Mouse (Mus musculus): ENCODE measurements around the gene Xpot.

The Xpot gene

DNA sequence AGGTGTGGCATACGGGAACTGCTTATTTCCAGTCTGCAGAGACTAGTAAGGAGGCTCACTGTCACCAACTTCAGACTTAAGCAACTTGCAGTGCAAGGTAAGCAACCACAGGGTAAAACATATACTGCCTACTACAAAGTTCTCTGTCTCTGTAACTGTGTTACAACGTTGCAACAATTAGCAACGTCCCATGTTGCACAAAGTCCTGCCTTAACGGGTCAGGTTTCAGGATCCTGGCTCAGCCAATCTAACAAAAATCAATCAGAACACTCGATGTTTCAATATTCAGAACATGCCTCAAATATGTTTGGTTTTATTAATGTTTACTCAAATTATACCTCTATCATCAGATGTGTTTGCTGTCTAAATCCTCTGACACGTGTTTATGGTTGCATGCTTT lies 3.7 kb downstream of the Xpot start:
- no peak for DNase-seq (ENCODE audit: low read depth)

DNA sequence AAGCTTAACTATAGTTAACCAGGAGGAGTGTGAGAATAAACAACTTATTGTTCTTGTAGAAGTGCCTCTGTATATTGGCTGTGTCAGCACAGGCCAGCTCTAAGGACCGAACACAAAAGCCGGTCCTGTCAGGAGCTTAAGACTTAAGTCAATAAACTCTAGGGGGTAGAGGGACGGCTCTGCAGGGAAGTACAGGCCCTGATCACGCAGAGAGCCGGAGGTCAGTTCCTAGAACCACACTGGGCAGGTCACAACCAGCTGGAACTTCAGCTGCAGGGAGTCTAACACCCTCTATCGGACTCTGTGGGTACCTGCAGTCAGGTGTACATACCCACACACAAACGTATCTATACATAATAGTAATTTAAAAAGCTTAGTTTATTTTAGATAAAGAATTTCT lies 10.2 kb downstream of the Xpot start:
- DNase-seq (ENCODE audit: low read depth) = no peak

DNA sequence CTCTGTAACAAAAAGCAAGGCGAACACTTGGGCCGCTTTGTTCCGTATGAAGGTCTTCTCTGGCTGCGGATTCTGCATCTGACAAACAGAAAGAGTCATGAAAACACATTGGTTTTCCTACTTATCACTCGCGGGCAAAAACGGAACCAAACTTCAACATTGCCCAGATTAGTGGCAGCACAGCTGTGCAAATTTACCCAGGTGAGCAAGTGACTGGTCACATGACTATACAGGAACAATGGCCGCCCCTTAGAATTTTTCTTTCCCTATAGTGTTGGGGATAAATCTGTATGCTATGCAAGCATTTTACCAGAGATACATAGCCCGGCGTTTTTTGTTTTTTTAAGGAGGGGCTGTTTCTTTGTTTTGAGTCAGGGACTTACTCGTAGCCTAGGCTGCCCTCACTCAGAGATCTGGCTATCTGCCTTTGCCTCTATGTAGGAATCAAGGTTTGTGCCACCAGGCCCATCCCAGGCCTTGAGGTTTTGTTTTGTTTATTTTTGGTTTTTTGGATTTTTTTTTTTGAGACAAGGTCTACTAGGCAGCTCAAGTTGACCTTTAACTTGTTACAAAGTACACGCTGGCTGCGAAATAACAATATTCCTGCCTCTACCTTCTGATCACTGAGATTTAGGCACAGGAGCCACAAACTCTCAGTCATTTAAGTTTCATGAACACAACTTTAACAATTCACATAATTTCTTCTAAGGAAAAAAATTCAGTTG lies 10.8 kb downstream of the Xpot start:
- no peak for DNase-seq (ENCODE audit: low read depth)

DNA sequence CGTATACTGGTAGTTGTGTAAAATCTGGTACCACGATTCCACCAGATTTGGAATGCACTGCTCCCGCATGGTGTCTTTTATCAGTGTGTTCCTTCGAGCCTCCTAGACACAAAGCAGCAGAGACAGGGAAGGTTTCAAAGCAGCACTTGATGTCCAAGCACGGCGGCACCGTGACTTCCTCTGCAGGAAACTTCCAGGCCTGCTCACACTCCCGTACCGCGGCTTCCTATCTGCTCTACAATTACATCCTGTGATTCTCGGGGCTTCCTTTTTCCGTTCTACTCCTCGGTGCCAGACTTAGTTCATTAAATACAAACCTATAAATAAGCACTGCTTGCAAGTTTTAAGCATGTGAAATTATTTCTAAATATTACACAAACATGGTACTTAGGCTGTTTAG lies 12.6 kb downstream of the Xpot start:
- DNase-seq (ENCODE audit: low read depth) = no peak

GRCm38 (mm10) chr10:121612448-121612847 lies 13.7 kb downstream of the Xpot start:
- DNase-seq (ENCODE audit: low read depth) = no peak

DNA sequence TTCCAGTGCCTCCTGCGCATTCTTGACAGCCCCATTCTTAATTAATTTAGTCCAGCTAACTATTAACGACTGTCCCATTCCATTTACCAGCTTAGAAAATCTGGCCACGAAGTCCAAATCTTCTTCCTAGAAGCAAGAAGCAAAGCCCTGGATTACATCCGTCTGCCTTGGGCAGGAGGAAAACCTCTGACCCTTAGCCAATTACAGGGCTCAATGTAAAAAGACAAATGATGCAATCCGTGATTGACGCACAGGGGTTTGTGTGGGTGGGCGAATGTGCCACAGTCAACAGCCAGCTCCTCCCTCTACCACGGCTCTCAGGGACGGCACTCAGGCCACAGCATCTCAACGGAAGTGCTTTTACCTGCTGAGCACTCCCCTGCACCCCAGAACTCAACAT lies 14.5 kb downstream of the Xpot start:
- DNase-seq (ENCODE audit: low read depth) = no peak

- DNase-seq (ENCODE audit: low read depth) = no peak
Measured at GRCm38 (mm10) chr10:121608177-121608576, 18.0 kb downstream of the Xpot start.

- DNase-seq (ENCODE audit: low read depth) = peak; percentile 35
Measured at GRCm38 (mm10) chr10:121604632-121605344, 21.3 kb downstream of the Xpot start.

DNA sequence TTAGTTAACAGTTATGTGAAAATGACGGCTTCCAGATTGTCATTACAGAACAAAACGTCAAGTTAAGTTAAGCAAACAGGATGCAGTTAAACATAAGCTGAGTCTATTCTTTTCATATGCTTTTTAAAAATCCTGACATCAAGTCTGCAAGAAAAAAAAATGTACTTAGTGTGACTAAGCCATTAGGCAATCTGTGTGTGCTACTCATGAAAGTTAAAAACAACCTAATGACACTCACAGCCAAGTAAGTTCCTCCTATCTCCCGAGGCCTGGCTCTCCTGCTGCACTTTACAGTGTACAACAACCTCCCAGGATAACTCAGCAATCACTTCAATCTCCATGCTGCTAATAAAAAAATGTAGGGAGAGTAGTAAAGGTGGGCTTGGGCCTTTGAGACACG lies 22.6 kb downstream of the Xpot start:
- DNase-seq (ENCODE audit: low read depth) = peak; percentile 14

- no peak for DNase-seq (ENCODE audit: low read depth)
Measured at GRCm38 (mm10) chr10:121601272-121601671, 24.9 kb downstream of the Xpot start.

DNA sequence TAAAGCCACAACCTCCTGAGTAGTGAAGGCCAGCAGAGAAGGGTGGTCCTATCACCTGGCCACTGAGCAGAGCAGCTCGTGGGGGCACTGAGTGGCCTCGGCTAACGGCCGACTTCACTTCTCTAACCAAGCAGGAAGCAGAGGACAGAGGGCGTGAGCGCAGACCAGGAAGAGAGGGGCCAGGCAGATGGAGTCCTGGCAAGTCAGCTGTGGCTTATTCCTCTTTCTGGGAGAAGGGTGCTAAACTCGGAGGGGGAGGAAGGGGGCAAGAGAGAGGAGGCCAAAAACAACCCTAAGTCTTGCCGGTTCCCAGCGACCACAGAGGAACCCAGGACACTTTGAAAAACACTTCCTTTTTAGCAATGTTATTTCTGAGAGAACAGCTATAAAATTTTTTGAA lies 29.6 kb downstream of the Xpot start:
- no peak for DNase-seq (ENCODE audit: low read depth)

DNA sequence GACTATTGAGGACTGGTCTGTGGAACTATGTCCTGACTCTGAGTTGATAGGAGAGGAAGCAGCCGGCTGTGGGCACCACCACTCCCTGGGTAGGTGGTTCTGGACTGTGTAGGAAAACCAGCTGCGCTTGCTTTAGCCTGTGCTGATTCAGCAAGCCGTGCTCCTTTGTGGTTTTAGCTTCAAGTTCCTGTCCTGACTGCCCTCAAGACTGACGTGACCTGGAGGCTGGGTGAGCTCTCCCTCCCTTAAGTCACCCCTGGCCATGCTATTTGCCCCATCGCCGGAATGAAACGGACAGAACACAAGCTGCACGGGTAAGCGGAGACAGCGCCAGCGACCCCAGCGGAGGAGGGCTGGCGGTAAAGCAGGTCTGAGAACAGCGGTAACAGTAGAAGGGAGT lies 35.0 kb downstream of the Xpot start:
- no peak for DNase-seq (ENCODE audit: low read depth)

DNA sequence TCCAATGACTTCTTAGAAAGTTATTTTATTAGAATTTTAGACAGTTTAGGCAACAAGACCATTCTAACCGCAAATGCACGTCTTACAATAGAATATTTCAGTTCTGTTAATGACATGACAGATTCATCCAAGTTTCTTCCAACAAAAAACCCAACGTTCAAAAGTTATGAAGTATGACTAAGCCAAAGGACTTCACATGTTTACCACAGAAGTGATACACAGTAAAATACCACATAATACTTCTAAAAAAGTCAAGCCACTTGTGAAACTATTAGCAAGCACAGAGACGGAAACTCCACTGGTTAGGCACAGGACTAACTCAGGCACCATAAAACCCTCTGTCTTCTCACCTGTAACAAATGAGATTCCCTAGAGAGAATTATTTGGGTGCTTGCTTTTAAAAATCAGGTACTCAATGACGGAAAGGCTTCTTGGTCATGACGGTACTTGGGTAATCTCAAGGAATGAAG lies 38.7 kb downstream of the Xpot start:
- no peak for DNase-seq (ENCODE audit: low read depth)

DNA sequence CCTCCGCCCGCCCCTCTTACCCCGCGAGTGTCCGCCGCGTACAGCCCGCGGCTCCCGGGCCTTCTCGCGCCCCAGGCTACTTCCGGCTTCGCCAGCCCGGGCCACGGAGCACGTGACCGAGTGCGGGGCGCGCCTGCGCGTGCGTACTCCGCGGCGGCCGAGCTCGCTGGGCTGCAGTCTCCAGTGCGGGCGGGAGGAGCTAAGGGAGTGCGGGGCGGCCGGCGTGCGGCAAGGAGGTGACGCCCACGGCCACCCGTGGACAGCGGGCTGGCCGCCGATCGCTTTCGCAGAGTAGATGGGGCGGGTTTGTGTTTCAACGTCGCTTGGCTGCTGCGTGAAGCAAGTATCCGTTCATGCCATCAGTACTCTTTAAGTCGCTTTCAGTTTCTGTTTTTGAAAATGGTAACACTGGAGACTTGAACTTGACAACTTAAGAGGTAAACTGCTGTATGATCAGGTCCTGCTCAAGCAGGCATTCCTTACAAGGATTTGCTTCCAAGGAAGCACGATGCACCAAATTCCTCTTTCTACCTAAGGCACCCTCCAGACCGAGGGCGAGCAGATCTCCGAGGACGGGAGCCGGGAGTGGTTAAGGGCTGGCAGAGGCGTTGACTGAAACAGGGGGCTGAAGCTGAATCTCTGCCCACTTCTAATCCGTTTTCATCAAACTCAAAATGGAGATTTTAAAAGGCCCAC lies 39.3 kb downstream of the Xpot start, which contains the start of gene Tbk1:
Gene Tbk1, minus strand, starts transcription at position 113 of the 696 bp plus-strand sequence.
- DNase-seq (ENCODE audit: low read depth) = peak; percentile 96

DNA sequence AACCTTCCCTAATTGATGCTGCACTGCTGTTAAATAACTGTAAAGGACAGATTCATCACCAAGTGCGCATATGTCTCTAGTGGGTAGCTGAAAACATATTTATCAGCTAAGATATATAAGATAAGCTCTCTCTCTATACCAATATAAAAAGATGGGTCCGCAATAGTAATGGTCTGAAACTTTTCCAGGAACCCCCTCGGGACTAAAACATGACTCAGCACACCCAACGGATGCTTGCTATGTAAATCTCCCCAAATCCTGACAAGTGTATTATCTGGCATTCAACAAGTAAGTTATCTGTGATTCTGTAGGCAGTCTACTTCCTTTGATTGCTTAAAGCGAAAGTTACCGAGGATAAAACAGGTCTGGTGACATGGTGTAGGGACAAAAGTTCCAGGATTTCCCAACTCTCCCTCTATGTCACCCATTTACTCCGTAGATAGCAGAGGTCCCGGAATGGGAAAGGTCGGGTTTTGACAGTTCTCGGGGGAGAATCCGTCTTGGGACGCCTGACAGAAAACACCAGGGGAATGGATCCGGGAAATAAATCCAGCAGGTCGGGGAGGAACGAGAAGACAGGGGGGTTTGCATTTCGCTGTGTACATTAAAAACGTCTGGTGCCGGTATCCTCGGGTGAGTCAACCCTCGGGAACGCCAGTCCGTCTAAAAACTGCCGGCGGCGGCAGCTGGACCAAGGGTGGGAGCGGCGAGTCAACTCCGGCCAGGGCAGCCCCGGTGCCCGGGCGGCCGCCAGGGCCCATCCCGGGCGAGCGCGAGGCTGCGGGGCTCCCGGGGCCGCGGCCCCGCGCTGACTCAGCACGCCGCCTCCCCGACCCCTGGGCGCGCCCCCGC lies 40.1 kb downstream of the Xpot start:
- peak; percentile 79 for DNase-seq (ENCODE audit: low read depth)

GRCm38 (mm10) chr10:121585056-121585790 lies 40.9 kb downstream of the Xpot start:
- peak; percentile 6 for DNase-seq (ENCODE audit: low read depth)

GRCm38 (mm10) chr10:121584033-121584432 lies 42.1 kb downstream of the Xpot start:
- no peak for DNase-seq (ENCODE audit: low read depth)

GRCm38 (mm10) chr10:121583016-121583415 lies 43.1 kb downstream of the Xpot start:
- DNase-seq (ENCODE audit: low read depth) = no peak

GRCm38 (mm10) chr10:121582287-121582686 lies 43.8 kb downstream of the Xpot start:
- DNase-seq (ENCODE audit: low read depth) = no peak

DNA sequence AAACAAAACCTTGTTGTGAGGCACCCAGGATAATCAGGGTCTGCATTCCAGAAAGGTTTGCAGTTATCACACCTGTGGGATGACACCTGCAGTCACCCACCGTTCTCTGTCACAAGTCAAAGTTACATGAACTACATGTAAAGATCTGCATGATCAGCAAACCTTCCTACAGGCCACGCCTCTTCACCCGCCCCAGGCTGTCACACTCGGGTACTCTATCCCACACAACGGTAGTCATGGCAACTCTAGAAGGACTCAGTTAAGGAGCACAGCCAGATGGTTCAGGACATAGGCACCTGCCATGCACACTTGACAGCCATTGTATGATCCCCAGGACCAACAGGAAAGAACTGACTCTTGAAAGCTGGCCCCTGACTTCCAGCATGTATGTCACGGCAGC lies 44.7 kb downstream of the Xpot start:
- DNase-seq (ENCODE audit: low read depth) = no peak

DNA sequence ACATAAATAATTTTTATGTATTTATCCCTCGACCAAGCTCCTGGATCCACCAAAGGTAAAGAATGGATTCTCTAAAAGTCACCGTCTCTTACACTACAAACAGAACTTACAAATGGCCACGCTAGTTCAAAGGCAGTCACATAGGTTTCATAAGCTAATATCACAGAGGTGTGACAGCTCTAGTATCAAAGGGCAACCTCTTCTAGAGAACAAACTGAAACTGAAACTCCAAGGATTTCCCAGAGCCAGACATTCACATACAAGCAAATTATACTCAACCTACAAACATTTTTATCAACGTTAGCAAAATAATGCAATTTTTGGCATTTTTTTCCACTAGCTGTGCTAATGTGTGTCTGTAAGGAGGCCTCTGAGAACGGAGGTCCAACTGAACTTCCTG lies 45.8 kb downstream of the Xpot start:
- no peak for DNase-seq (ENCODE audit: low read depth)
